Mouse (Mus musculus): Measurements from ENCODE around the gene Slco2a1. TPM values are rescaled to one million over a fixed set of nuclear protein-coding genes. Genes with fewer than 3 reads are reported as not detected.
"Not testable (repeated sequence)": the region's sequence is repeated elsewhere in the genome, so short reads cannot be mapped to it uniquely, and the experiment has no call there.

The Slco2a1 gene
- polyA plus RNA-seq, 1 experiment, result 4.8 TPM

- DNase-seq (ENCODE audit: low spot score), result no peak
Measured at GRCm38 (mm10) chr9:103086736-103087135, 98.2 kb downstream of the Slco2a1 start.

DNA sequence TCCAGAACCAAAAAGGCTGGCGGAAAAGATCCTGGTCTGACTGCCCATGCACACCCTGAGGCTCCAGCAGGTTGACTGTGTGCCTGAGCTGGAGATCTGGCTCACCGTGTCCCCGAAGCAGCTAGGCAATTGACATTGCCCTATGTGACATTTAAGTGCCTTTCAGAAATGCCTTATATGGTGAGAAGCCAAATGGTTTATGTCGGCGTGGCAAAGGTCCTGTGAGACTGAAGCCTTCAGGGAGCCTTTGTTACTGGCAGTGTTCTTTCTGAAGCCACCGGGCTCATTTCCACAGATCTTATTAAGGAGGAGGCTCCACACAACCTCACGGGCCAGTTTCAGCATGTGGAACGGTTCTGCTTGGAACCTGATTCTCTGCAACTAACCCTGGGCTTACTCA lies 98.8 kb downstream of the Slco2a1 start:
- DNase-seq (ENCODE audit: low spot score), result no peak

DNA sequence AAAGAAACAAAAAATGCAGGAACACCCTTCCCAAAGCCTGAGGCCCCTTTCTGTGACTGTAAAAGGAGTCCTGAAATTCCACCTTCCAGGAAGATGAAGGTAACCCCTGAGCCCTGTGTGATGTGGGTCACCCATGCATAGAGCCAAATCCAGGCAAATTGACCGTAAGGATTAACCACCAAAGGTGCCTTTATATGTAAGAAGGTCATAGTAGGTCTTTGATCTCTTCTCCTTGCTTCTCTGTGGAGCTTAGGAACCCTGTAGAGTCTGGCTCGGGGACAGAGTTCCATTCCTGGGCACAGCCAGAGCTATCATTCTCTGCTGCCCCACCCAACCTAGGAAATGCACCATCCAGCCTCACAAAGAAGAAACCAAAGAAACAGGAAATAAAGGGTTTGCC lies 100.1 kb downstream of the Slco2a1 start:
- no peak for DNase-seq (ENCODE audit: low spot score)

DNA sequence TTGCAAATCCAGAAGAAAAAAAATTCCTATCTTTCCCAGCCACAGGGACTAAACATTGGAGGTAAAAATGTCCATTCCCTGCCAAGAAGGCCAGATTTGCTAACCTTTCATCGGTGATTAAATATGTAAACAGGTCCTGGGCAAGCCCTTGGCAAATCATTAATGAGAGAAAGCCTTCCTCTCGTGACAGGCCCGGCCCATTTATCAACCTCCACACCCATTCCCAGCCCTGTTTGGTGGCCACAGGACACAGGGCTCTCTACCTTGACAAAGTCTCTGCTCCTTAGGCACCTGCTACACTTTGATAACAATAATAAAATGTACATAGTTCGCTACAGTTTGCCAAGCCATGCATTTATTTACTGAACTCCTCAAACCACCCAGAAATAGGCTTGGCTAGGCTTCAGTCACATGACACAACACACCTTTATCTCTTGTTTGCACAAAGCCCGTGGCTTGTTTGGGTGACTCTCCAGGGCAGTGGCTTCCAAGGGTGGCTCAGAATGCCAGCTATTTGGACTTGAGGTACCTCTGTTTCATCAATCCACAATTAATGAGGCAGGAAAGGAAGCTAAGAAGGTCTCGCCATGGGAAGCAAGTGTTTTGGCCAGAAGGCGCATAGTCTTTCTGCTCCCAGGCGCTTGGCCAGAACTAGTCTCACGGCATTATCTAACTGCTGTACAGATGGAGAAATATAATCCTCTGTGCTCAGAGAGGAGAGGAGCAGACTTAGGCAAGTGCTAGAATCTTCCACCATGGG lies 101.8 kb downstream of the Slco2a1 start:
- no peak for DNase-seq (ENCODE audit: low spot score)

GRCm38 (mm10) chr9:103091039-103091883 lies 102.7 kb downstream of the Slco2a1 start:
- DNase-seq (ENCODE audit: low spot score), result no peak

DNA sequence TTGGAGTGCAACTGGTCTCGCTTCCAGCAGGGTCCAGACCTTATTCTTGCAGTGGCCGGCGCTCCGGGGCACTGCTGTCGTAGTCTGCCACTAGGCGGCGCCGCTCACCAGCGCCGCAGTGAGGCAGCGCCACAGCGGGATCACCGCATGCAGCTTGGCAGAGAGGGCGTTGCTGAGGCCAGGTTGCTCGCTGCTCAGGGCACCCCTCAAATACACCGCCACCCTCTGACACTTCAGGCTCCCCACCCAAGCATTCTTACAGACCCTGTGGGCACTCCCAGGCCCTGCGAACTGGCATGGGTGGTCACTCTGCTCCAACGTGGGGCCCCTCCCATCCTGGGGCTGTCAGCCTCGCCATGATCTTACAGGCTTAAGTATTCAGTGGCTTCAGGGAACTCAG lies 103.7 kb downstream of the Slco2a1 start:
- DNase-seq (ENCODE audit: low spot score), result peak; percentile 64

GRCm38 (mm10) chr9:103093681-103094080 lies 105.2 kb downstream of the Slco2a1 start:
- DNase-seq (ENCODE audit: low spot score), result no peak

DNA sequence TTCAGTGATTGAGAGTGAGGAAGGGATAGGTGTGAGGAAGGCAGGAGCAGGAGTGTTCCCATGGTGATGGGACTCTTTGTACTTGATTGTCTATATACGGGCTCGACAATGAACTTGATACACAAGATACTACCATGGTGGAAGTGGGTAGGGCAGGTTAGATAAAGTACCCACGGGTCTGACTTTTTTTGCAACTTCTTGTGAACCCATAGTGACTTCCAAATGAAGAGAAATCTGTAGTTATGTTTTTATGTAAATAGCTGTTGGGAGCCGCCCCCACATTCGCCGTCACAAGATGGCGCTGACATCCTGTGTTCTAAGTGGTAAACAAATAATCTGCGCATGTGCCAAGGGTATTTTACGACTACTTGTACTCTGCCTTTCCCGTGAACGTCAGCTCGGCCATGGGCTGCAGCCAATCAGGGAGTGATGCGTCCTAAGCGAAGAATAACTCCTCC lies 119.9 kb downstream of the Slco2a1 start:
- not testable (repeated sequence) for DNase-seq (ENCODE audit: low spot score)

DNA sequence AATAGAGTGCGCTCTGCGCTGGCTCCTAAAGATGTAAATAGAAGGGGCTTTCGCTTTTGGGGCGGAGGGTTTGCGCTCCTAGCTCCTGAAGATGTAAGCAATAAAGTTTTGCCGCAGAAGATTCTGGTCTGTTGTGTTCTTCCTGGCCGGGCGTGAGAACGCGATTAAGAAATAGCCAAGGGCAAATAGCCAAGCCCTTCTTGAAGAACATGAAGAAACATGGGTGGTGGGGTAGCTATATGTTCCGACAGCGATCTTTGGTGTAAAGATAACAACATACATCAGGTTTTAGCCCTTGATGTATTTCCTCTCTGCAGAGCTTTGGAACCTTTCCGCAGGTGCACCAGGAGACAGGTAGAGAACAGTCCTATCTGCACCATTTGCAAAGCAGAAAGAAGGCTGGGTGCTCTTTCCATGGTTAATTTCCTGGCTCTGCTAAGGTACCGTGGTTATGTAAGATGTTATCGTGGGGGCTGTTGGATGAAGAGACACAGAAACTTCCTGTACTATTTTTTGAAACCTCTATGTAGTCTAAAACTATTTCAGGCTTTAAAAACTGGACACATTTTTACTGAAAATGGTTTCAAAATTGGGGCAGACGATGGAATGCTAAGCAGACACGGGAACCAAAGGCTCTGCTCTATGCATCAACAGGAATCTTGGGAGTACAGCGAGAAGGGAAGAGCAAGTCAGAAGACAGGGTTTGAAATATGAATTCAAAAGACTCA lies 120.6 kb downstream of the Slco2a1 start:
- no peak for DNase-seq (ENCODE audit: low spot score)

GRCm38 (mm10) chr9:103109911-103110310 lies 121.4 kb downstream of the Slco2a1 start:
- DNase-seq (ENCODE audit: low spot score), result no peak

DNA sequence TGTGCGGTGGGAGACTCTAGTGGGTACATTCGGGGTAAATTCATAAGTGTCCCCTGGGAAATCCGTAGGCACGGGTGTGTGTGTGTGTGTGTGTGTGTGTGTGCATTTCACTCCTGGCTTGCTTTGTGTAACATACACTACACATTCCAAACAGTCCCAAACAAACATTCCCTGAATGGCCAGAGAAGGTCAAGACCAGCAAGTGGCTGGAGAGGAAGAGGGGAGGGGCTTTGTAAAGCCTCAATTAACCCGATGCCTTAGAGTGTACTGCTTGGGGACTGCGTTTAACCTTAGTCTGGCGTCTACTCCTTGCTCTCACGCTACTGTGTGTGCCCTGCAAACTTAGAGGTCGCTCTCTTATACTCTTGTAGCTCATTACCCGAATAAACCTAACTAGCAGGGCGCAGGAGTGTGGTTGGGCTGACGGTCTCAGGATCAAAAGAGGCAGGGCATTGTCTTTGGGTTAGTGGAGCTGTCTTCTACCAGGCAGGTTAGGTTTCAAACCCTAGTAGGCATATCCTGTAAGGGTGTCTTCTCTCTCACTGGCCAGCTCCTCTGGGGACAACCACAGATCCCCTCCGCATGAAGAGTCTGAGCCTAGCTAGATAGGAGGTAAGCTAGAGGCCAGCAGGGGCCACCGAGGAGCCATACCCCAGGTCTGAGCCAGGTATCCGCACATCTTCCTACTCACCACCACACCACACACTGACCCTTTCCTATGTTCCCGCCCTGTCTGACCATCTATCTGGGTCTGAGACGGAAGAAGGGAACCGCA lies 122.4 kb downstream of the Slco2a1 start:
- no peak for DNase-seq (ENCODE audit: low spot score)

DNA sequence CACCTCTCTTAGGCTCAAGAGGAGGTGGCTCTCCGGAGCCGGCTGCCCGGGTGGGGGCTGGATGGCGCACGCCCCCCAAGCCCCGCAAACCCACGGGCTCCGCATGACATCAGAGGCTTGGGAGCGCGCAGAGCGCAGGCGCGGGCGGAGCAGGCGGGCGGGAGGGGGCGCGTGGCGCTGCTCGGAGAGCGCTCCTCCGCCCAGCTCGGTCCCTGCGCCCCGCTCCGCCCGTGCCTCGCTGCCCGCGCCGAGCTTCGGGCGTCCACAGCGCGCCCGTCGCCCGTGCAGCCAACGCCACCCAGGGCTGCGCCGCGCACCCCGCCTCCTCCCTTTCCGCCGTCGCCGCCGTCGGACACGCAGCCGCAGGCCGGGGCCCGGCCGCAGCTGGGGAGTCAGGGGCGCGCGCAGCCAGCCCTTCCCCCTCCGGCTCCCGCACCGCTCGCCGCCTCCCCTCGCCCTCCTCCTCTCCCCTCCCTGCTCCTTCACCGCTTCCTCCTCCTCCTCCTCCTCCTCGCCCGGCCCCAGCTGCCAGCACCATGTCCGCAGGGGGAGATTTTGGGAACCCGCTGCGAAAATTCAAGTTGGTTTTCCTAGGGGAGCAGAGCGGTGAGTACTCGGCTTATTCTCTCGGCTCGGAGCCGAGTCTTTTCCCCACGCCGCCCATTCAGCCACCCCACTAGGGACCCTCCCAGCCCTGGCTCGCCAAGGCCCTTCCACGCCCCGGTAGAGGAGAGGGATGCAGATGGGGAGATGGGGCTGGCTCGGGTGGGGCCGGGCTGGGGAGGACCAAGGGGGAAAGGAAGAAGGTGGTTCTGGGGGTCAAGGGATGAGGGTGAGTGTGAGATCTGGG lies 123.3 kb downstream of the Slco2a1 start, which contains the start of gene Rab6b:
Gene Rab6b (plus strand): TSS at position 167 of the 850 bp plus-strand sequence.
- peak; percentile 37 for DNase-seq (ENCODE audit: low spot score)

GRCm38 (mm10) chr9:103112471-103113271 lies 124.2 kb downstream of the Slco2a1 start:
- DNase-seq (ENCODE audit: low spot score), result peak; percentile 36

GRCm38 (mm10) chr9:103113351-103113750 lies 124.8 kb downstream of the Slco2a1 start:
- DNase-seq (ENCODE audit: low spot score), result no peak

DNA sequence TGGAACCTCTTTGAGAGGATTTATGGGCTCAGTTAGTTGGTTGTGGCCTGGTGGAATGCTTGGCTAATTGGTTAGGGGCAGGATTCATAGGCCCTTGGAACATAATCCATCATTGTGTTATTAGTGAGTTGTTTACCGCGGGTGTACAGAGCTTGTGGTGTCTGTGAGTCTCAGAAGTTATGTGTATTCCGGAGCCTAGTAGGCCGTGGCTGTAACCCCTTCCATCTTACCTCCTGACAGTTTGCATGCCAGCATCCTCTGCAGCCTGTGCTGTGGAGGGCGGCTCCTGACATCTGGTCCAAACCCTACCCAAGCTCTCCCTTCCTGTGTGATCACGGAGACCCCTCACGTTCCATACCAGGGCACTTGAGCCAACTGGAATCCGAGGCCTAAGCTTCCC lies 125.8 kb downstream of the Slco2a1 start:
- no peak for DNase-seq (ENCODE audit: low spot score)

- DNase-seq (ENCODE audit: low spot score), result no peak
Measured at GRCm38 (mm10) chr9:103114901-103115300, 126.4 kb downstream of the Slco2a1 start.

GRCm38 (mm10) chr9:103116941-103117340 lies 128.4 kb downstream of the Slco2a1 start:
- DNase-seq (ENCODE audit: low spot score), result no peak

- DNase-seq (ENCODE audit: low spot score), result no peak
Measured at GRCm38 (mm10) chr9:103117495-103117894, 129.0 kb downstream of the Slco2a1 start.

GRCm38 (mm10) chr9:103117951-103118350 lies 129.4 kb downstream of the Slco2a1 start:
- DNase-seq (ENCODE audit: low spot score), result no peak

Measured in urinary bladder, adult 2 months (tissue).